Mouse (Mus musculus): ENCODE data around the gene Pds5a. TPM values are rescaled to one million over a fixed set of nuclear protein-coding genes. Genes with fewer than 3 reads are reported as not detected.

The Pds5a gene
- polyA plus RNA-seq, 1 experiment, result 23.5 TPM

GRCm38 (mm10) chr5:65590199-65590598, 107.9 kb downstream of the Pds5a start:
- 76% methylated on average over 1 of the region's 1 CpGs for WGBS
- no peak for DNase-seq (ENCODE audit: low read depth, low spot score)

- DNase-seq (ENCODE audit: low read depth, low spot score), result peak; percentile 31
- WGBS, result 43% methylated on average over 5 of the region's 5 CpGs
These were observed 111.8 kb downstream of the Pds5a start for GRCm38 (mm10) chr5:65586291-65586690.

- DNase-seq (ENCODE audit: low read depth, low spot score), result no peak
- WGBS, result 77% methylated on average over 3 of the region's 3 CpGs
These were observed 119.5 kb downstream of the Pds5a start for GRCm38 (mm10) chr5:65578545-65578944.

GRCm38 (mm10) chr5:65575896-65576295, 122.2 kb downstream of the Pds5a start:
- 71% methylated on average over 2 of the region's 2 CpGs for WGBS
- DNase-seq (ENCODE audit: low read depth, low spot score), result no peak

- DNase-seq (ENCODE audit: low read depth, low spot score), result no peak
- WGBS, result 85% methylated on average over 2 of the region's 2 CpGs
These were observed 123.2 kb downstream of the Pds5a start for GRCm38 (mm10) chr5:65574876-65575275.

- WGBS, result 74% methylated on average over 2 of the region's 2 CpGs
- no peak for DNase-seq (ENCODE audit: low read depth, low spot score)
These were observed 132.6 kb downstream of the Pds5a start for GRCm38 (mm10) chr5:65565486-65565885.

- WGBS, result 62% methylated on average over 20 of the region's 20 CpGs
- no peak for DNase-seq (ENCODE audit: low read depth, low spot score)
These were observed 136.8 kb downstream of the Pds5a start for GRCm38 (mm10) chr5:65561125-65561893.

- no peak for DNase-seq (ENCODE audit: low read depth, low spot score)
These were observed 141.0 kb downstream of the Pds5a start for GRCm38 (mm10) chr5:65557109-65557508.

Other genes with a start within 250 kb of the Pds5a start
- 0.62 TPM in 1 of 2 replicates, not detected in the other for gene Gm43552, start 205.4 kb downstream of the Pds5a start, polyA plus RNA-seq (2012; rRNA removed)
- 111 and 119 TPM in 2 replicates for gene Smim14, start 161.1 kb downstream of the Pds5a start, polyA plus RNA-seq (2012; rRNA removed)
- 19.3 and 22.7 TPM in 2 replicates for gene Ube2k, start 161.0 kb downstream of the Pds5a start, polyA plus RNA-seq (2012; rRNA removed)
- 1.4 and 2.8 TPM in 2 replicates for gene N4bp2, start 65.2 kb upstream of the Pds5a start, polyA plus RNA-seq (2012; rRNA removed)
- 4.8 and 5.8 TPM in 2 replicates for gene Rhoh, start 162.9 kb upstream of the Pds5a start, polyA plus RNA-seq (2012; rRNA removed)
- 0.69 TPM in 1 of 2 replicates, not detected in the other for gene Chrna9, start 236.6 kb upstream of the Pds5a start, polyA plus RNA-seq (2012; rRNA removed)